Mouse (Mus musculus) kidney, postnatal 25 days (tissue): ENCODE data around the gene Hspb2.

Experiments used
- DNase-seq, 2 experiments: peaks; one replicate each; pipeline ENCODE4 v3.0.0; 2021; ENCODE audit warnings: mixed read lengths in 2 of 2

Gene Hspb2

DNA sequence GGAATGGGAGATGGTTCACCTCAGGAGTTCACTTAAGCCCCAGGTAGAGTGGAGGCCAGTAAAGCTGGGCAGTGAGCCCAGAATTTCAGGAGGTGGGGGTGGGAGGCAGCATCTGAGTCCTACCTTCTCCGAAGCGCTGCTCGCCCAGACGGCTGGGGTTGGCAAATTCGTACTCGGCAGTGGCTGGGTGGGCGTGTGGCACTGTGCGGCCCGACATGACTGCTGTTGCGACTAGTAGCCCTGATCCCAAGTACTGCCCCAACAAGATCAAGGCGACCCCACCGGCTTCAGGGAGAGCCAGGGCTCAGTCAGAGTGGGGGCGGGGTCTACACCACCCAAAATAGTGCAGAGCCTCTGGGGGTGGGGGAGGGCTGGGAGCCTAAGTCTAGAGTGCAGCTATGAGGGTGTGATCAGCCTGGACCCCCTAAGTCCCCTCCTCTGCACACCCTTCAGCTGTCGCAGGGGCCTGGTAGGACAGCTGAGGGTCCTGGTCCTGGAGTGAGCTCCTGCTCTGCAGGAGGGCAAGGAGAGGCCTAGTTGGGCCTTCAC is at the start of gene Hspb2:
Gene Hspb2, minus strand, starts transcription at position 301 of the 549 bp plus-strand sequence.
- peak; percentile 35 to 55 for DNase-seq

DNA sequence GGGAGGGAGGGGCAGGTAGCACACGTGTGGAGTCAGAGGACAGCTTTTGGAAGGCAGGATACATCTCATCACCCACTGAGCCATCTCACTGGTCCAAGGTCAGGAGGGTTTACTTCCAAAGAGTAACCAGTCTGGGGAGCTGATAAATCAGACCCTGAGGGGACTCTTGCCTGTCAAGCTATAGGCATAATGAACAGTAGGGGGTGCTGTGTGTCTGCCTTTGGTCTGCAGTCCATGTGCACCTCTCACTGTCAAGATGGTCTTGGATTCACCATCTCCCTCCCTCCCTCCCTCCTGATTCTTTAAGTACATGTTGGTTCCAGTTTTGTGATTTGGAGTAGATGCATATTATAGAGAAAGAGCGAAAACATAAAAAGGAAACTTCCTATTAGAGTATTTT is 48.8 kb upstream of the Hspb2 start:
- peak; percentile 58 to 69 for DNase-seq

DNA sequence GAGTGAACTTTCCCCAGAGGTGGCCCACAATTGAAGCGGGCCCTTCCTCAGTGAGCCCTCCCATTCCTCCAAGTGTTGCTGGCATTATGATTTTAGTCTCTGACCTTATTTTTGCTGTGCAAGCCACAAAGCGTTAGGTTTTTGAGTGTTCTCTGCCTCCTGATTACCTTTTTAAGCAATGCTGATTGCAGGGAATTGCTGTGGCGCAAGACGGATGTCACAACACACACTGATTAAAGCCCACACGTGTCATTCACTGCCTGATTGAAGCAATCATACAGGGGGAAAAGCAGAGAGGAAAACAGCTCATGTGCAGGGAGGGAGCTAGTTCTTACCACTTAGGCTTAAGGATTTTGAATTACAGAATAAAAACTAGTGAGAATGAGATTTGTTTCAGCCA is 46.2 kb upstream of the Hspb2 start:
- no peak for DNase-seq

DNA sequence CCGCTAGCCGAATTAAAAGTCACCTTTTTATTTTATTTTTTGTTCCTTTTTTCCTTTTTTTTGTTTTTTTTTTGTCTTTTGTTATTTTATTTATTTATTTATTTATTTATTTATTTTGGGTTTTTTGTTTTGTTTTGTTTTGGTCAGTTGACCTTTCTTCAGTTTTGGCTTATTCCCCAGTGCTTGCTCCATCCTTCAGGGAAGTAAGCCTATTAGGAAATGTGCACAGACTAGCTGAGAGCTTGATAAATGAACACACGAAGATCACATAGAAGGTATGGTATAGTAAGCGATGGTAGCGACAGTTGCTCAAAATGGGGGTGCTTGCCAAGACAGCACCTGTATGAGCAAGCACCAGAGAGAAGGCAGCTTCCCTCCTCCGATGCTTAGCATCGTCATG is 45.5 kb upstream of the Hspb2 start:
- no peak for DNase-seq

DNA sequence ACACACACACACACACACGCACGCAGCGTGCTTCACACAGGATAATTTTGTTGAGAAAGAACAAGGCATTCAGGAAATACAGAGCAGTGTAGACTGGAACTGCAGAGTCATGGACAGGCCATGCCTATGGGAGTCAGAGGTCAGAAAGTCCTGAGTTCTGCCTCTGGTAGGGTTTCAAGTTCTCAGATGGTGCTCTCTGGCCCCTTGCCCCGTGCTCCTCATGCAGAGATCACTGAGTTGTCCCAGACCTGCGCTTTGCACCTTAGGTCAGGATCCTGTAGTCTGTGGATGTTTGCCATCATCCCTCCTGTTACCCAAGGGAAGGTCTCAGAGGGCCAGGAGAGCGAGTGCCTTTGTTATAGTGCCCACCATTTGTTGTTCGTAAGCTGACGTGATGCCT is 44.6 kb upstream of the Hspb2 start:
- peak in 1 of 2 experiments; percentile 61 for DNase-seq

DNA sequence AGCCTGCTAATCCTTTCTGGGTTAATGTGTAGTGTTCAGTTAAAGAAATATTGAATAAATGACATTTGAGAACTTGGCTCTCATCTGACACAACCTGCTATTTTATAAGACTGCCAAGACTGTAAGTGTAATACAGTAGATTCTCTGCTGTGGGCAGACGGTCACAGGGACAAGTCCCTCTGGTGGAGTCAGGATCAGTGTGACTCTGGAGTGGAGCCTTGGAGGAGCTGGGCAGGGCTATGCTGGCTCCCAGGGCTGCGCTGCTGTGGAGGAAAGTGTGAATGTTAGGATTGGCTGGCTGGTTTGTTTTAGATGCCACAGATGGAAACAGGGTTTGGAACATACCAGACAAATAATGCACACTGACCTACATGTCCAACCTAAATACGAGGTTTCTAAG is 43.1 kb upstream of the Hspb2 start:
- no peak for DNase-seq

DNA sequence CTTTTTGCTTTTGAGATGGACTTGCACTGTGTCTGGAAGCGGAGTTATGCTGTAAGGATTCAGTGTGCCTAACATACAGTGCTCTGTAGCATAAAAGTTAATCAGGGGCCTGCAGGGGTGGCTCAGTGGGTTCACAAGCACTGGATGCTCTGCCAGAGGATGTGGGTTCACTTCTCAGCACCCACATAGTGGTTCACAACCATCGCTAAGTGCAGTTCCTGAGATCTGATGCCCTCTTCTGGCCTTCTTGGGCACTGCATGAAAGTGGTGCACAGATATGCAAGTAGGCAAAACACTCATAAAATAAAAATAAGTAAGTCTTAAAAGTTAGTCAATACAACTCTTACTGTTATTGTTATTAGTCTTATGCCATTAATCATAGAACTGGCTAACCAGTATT is 30.0 kb upstream of the Hspb2 start:
- DNase-seq, result peak in 1 of 2 experiments; percentile 58

DNA sequence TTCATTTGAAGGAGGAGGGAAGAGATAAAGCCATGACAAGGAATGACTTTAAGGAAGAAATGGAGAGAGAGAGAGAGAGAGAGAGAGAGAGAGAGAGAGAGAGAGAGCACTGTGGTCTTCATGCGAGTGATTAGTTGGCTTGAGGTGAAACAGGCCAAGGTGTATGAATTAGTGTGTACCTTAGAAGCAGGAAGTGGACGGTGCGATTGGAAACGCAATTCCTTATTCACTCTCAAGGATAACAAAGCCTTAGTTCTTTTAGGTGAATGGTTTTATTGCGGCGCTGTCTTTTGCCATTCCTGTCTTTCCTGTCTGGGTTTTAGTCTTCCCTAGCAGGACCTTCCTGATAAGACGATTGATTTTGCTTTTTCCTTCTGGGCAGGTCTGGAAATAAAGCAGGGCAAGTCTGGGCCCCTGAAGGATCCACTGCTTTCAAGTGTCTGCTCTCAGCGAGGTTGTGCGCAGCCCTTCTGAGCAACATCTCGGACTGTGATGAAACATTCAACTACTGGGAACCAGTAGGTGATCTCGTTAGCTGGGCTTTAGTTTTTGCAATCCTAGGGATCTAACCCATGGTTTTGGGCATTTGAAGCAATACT is 24.1 kb upstream of the Hspb2 start:
- no peak for DNase-seq

DNA sequence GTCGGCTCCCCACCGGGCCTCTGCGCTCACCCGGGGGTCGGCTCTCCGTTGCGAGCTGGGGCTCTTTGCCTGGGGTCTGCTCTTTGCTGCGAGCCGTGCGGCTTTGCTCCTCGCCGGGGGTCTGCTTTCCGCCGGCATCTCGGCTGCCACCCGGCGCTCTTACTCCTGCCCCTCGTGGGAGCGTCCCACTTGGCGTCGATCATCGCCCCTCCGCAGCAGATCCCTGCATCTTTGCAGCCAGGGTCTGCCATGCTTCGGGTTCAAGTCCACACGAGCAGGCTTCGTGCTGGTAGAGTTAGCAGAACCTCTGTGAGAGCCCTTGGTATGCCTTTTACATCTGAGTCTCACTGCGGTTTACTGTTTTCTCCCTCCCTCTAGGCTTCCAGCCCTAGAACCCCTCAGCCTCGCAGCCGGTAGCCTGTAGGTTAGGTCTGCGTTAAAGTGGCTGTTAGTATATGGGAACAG is 23.5 kb upstream of the Hspb2 start:
- DNase-seq, result no peak

DNA sequence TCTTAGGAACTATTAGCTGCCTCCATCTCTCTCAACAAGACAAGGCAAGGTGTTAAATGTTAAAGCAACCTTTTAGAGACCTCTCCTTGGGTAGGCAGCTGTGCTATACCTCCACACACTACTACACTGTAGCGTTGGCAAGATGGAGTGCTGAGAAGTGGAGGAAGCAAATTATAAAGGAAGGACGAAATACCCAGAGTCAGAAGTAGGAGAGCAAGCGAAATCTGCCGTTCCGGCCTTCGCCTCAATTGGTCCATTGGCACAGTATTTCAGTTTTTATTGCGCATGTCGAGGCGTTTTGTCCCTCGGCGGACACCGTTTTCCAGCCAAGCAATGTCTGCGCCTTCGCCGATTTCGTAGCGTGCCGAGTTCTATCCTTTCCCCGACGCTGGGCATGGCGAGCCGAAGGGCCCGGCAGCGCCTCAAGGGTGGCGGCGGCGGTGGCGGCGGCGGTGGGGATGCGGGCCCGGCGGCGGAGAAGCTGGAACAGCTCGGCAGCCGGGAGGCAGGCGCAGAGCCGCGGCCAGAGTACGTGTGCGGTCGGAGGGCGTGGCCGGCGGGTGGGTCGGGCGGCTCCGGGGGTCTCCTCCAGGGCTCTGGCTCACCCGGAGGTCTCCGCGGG is 22.9 kb upstream of the Hspb2 start, which contains the start of the genes Alg9 and 1110032A03Rik:
Gene Alg9, plus strand, starts transcription at position 29 of the 622 bp plus-strand sequence.
Gene 1110032A03Rik, minus strand, starts transcription at position 530 of the 622 bp plus-strand sequence.
- peak; percentile 92 for DNase-seq

DNA sequence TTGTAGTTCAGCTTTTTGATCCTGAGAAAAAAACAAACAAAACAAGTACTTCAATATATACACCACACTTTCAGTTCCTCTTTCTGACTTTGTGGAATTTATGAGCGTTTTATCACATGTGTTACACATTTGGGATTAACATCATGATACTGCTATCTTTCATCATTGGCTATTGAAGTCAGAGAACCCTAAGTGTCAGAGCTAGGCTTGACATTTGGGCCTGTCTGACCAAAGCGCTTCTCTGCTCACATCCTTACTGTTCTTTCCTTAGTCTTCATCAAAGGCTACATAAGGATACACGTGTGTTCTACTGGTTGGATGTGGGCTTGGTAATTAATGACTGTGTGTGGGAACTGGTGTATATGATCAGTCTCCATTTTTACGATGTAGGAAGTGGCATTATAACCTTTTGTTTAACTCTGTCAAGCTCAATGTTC is 21.9 kb upstream of the Hspb2 start:
- no peak for DNase-seq

DNA sequence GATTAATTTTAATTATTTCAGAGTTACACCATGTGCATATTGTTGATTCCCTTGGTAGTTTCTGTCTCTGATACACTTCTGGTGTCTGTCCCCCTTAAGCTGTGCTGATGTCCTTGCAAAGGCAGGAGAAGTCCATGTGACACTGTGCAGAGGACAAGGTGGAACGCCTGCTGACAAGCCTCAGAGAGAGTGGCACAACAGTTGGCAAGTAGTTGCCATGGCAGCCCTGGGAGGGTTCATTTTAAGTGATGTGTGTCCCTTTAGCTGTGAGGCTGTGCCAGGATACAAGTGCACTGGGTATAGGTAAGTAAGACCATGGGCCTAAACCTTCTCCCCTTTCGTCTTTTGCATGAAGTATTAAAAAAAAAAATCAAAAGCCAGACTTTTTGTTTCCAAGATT is 17.9 kb upstream of the Hspb2 start:
- no peak for DNase-seq

DNA sequence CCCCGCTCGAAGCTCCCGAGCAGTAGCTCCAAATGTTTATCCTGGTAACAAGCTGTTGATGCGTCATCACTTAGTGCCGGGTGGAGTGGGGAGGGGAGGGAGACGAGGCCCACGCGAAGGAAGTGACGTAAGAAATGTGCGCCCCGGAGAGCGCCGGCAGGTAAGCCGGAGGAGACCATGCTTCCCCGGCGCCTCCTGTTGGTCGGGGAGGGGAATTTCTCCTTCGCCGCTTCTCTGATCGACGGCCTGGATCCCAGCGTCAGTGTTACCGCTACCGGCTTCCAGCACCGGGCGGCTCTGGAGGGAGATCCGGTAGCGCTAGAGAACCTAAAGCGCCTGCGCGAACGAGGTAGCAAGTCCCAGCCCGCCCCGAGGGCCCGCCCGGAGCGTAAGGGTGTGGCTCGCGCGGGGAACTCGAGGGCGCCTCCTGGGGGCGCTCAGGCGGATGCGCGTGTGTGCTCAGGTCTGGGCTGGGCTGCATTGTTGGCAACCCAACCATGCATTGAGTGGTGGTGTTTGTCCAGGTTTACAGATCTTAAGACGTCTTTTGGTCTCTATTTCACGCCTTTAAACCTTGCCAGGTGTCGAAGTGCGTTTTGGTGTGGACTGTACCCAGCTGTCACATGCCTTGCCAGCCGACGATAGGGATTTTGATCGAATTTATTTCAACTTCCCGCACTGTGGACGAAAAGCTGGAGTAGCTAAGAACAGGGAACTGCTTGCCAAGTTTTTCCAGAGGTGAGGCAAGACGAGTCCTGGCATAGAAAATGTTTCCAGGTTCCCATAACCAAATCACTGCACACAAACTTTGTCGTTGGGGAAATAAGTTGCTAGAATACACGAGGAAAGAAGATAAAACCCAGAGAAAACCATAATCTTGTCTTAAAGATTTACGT is 16.2 kb upstream of the Hspb2 start, which contains the start of gene Fdxacb1:
Gene Fdxacb1, plus strand, starts transcription at position 130 of the 896 bp plus-strand sequence.
- peak; percentile 98 to 99 for DNase-seq

DNA sequence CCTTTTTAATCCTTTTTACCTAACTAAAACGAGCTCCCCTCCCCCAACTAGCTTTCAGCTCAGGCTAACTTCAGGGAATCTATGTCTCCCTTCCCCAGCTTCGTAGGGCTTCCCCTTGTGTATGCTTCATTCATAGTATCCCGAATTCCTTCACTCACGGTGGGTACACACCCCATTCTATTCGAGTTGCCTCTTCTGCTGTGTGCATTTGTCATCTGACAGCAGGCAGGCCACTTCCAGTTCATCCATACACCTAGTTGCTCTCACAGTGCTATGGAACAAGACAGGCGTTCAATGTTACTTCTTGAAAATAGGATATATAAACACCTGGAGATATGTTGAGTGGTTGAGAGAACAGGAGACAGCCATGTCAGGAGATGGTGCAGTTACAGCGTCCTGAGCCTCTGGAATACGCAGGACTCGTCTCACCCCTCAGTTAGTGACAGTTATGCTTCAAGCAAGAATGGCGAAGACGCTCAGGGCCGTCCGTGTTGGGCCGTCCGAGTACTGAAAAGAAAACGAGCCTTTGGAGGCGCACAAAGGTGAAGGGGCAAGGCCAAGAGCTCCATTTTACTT is 15.5 kb upstream of the Hspb2 start:
- no peak for DNase-seq

DNA sequence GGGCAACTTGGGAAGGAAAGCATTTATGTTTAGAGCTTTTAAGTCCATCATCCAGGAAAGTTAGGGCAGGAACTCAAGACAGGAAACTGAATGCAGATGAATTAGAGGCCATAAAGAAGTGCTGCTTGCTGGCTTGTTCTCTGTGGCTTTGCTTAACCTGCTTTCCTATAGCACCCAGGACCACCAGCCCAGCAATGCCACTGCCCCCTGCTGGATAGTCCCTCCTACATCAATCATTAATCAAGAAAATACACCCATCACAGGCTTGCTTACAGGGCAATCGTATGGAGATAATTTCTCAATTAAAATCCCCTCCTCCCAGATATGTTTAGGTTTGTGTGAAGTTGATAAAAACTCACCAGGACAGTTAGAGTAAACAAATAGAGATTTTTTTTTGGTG is 11.2 kb upstream of the Hspb2 start:
- no peak for DNase-seq

DNA sequence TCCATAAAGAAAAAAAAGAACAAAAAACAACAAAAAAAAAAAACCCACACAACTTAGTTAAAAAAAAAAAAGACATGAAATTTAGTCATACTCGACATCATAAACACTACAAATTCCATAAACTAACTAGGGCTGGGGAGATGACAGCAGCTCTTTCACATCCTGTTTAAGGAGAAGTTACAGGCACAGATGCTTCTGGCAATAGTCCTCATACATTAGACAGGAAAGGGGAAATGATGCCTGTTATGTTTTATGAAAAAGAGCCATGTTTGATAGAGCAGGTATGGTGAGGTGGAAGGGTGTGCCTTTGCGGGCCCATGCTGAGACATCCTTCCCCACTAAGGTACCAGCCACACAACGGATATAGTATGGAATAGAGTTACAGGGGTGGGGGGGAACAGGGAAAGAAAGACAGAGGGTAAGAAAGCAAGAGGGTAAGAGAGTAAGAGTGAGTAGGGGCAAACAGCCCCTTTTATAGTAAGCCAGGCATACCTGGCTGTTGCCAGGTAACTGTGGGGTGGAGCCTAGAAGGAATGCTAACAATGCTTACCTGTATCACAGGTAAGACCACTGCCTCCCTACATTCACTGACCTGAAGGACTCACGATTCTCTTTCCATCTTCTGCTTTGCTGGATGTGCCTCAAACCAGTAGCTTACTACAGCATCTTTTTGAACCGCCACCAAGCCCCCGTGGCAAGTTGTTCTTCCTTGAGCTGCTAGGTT is 9.5 kb upstream of the Hspb2 start:
- DNase-seq, result no peak

DNA sequence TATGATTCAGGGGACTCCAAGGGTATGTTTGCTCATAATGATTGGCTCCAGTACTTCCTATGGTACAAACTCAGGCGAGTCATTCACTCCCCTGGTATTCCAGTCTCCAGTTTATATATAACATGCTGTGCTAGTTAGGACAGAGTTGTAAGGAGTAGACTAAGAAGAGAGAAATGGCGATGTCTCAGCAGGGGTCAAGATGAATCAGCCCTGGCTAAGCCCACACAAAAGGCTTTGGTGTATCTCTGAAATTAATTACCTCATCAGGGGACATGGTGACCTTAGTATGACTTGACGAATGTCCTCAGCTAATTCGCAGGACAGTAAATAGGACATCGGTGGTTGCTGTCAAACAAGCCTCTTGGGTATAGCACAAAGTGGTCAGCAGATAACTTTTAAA is 4.6 kb upstream of the Hspb2 start:
- DNase-seq, result no peak

DNA sequence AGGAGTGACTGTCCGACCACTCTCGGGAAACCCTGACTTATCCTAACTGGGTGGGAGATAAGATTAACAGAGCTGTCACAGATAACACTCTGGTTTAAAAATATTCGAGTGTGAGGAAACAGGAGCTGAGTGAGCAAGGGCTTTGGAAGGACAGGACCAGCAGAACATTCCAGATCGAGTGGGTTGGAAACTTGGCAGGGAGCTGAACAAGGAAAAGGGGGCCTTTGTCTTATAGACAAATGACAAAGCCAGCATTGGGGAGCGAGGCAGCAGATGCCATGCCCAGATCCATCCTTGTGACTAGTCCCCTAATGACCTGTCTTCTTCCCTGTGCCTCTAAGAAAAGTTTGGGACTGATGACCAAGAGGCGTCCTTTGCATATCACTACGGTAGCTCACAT is 1.8 kb upstream of the Hspb2 start:
- no peak for DNase-seq

DNA sequence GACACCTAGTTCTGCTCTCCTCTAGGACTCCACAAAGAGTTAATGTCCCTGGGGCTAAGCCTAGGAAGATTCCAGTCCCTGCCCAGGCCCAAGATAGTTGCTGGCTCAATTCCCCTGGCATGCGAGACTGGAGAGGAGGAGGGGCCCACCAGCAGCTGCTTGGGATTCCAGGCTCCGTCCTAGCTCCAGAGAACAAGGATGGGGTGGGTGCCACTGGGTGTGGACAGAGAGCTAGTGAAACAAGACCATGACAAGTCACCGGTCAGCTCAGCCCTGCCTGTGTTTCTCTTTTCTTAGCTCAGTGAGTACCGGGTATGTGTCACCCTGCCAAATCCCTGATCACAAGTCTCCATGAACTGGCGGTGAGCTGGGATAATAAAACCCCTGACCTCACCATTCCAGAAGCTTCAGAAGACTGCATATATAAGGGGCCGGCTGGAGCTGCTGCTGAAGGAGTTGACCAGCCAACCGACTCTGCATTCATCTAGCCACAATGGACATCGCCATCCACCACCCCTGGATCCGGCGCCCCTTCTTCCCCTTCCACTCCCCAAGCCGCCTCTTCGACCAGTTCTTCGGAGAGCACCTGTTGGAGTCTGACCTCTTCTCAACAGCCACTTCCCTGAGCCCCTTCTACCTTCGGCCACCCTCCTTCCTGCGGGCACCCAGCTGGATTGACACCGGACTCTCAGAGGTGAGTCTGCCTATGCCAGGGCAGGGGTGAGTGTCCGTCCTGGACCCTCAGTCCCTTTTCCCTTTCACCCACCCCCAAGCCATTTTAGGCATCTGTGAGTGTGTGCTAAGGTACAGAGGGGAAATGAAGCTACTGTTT is 846 bp upstream of the Hspb2 start:
- peak; percentile 82 to 91 for DNase-seq

DNA sequence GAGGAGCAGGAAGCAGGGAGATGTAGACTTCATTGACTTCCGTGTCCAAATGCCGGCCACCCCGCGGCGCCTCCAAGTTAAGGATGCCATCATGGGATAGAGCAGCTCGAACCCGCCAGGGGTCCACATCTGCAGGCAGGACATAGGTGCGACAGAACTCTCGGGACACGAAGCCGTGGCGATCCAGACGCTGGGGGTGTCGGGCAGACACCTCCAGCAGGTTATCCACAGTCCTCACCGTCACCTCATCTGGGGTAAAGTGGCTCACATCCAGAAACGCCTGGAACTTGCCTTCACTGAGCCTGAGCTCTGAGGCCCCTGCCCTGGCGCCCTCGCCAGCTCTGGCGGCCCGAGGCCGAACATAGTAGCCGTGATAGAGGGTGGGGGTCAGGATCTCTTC is 831 bp downstream of the Hspb2 start, which contains the start of gene Cryab:
Gene Cryab, plus strand, starts transcription at position 3 of the 400 bp plus-strand sequence.
- no peak for DNase-seq

DNA sequence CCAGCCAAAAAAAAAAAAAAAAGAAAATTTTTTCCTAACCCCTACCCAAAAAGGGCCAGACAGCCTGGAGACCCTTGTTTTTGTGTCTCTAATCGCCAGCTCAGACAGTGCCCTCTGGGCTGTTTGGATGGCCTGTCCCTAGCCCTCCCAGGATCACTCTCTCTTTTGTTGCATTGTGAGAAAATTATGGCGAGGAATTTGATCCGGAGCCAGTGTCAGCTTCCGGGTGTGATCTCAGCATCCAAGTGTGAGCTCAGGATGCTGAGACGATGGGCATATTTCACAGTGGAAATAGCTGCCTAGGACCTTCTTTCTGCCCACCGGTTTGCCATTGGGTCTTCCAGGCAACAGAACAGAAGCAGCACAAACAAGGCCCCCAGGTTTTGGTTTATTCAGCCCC is 1.4 kb downstream of the Hspb2 start:
- DNase-seq, result no peak
